Mouse (Mus musculus) gastrocnemius, adult 18-20 months (tissue): ENCODE measurements around the gene Rreb1. TPM values are rescaled to one million over a fixed set of nuclear protein-coding genes. Genes with fewer than 3 reads are reported as not detected.
"Not testable (repeated sequence)": the region's sequence is repeated elsewhere in the genome, so short reads cannot be mapped to it uniquely, and the experiment has no call there.

Experiments used
- DNase-seq: peaks from one replicate; pipeline ENCODE4 v3.0.0; 2021; ENCODE audit warnings: low spot score
- total RNA-seq, 2 experiments: library from RNA; stranded (reverse); gene quantifications; 2 replicates each; pipeline ENCODE4 v1.2.3; 2021

The Rreb1 gene
- total RNA-seq, 2 experiments from 2014 or later: 25.9 to 32.7 TPM

- DNase-seq: peak; percentile 59
These were observed 48.2 kb downstream of the Rreb1 start for GRCm38 (mm10) chr13:37826281-37826993.

- no peak for DNase-seq
These were observed 48.7 kb downstream of the Rreb1 start for GRCm38 (mm10) chr13:37826994-37827262.

GRCm38 (mm10) chr13:37827263-37827995 is 49.2 kb downstream of the Rreb1 start:
- peak; percentile 53 for DNase-seq

DNA sequence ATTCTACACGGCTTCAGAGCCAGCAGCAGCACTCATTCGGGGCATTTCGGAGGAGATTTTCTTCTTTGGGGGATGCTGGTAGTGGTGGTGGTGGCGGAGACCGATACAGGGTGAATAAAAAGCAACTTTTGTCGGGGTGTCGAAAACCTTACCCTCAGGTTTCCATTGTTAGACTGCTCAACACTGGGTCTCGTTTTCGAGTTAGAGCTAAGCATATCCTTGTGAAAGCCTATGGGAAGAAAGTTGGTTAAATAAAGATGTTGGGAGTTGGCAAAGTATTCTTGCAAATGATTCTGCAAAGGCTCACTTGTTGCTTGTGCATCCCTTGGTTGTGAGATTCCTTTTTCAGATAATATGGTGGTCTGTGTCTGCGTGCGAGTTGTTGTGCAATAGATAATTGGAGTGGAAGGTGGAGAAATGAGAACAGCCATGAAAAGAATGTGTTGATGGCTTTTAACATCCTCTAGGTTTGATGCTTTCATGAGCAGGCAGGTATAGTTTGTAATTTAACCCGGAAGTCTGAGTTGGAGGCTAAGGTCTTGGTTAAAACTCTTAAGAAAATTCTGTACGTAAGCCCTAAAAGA is 49.9 kb downstream of the Rreb1 start:
- DNase-seq: no peak

DNA sequence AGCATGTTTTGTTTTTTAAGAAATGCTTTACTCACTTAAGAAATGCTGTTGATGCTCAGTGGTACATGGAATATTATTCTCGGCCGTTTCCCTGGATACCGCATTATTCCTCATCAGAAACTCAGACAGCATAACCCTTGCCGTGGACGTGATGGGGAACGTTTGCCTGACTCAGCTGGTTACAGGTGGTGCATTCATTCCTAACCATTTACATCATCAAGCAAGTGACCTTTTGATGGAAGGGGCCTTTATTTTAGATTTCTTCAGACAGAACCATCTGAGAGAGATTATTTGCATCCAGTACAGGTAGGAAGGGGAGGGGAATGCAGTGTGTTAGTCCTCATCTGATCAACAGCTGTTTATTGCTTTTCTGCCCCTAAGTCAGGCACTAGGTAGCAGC is 50.7 kb downstream of the Rreb1 start:
- DNase-seq: no peak

- DNase-seq: no peak
These were observed 52.1 kb downstream of the Rreb1 start for GRCm38 (mm10) chr13:37830256-37830655.

- DNase-seq: no peak
These were observed 52.7 kb downstream of the Rreb1 start for GRCm38 (mm10) chr13:37830874-37831311.

DNA sequence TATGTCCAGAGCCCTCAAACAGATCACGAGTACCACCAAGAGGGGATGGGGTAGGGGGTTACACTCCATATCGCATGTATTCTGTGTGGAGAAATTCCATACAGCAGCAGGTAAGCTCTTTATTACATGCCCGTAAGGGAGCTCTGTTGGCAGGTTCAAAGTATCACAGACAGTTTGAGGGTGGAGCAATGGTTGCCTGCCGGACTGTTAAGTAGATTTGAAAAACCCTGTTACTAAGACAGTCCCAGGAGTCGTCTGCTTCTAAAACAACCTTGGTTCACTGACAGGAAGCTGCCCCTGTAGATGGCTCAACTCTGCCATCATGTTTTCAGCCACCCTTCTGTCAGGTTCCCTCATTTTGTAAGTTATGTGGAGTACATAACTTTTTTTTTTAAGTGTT is 54.3 kb downstream of the Rreb1 start:
- no peak for DNase-seq

DNA sequence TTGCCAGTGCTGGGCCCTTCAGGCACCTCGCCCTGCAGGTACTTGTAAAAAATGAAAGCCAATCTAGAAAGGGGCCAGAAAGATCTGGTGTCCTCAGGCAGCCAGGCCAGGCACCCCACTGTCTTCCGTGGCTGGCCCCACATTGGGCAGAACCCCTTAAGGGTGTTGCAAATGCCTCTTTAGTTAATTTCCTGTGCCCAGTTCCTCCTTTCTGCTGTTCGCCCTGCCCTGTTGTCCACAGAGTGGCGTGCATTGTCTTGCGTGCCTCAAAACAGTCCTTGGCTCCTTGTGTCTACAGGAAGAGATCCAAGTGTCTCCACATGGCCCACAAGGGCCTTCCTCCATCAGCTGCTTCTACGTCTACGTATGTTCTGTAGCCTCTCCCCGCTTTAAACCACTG is 55.3 kb downstream of the Rreb1 start:
- DNase-seq: no peak

- DNase-seq: no peak
These were observed 57.1 kb downstream of the Rreb1 start for GRCm38 (mm10) chr13:37835296-37835695.

- not testable (repeated sequence) for DNase-seq
These were observed 57.6 kb downstream of the Rreb1 start for GRCm38 (mm10) chr13:37835811-37836210.

- no peak for DNase-seq
These were observed 59.2 kb downstream of the Rreb1 start for GRCm38 (mm10) chr13:37837372-37837771.

DNA sequence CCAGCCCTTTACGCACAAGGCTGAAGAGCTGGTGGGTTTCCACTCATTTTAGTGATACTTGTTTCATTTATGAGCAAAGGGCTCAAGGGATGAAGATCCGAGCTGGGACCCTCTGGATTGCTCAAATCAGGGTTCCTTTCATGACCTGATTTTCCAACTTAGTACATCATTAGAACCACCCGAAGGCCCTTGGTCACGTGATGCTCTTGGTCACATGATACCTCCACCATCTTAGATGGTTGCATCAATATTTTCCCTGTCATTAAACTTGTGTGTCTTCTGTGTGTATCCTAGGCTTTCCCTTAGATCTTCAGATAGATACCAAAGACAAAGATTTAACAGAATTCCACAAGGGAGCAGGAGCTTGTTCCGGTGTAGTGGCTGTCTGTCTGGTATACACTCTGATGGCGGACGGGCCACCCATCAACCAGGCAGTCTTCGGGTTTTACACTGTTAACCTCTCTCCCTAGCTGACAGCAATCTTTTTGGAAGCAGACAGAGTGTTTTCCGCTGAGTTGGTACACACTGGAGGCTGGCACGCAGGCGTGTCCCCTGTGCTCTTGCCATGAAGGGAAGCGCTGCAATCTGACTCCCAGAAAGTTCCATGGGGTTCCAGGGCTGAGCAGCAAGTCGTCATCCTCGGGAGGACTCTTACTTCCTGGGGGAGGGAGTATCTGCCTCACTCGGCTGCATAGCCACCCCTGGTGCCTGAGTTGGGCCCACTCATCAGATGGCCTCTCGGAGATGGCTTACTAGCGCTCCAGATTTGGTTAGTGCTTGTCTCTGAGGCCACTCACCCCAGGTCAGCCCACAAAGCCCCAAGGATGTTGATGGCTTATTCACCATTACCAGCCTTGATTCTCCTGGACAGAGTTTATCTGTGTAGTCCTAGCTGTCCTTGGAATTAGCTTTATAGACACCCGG is 60.3 kb downstream of the Rreb1 start:
- peak; percentile 71 for DNase-seq

DNA sequence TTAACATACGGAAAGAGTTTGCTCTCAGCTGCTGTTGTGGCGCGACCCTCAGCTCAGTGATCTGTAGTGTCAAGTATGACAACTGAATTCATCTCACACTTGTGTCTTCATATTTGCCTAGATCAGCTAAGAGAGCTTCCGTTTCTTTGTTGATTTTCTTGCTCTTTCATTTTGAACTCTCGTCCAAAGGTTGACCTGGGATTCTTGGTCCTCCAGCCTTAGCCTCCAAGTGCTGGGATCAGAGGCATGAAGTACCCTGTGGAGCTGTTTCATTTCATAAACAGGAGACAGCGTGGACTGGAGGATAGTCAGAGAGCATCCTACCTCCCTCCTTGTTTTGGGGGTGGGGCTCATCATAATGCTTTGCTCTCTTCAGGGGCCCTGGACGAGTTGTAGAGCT is 65.0 kb downstream of the Rreb1 start:
- DNase-seq: no peak

GRCm38 (mm10) chr13:37843844-37844243 is 65.6 kb downstream of the Rreb1 start:
- DNase-seq: no peak

GRCm38 (mm10) chr13:37845156-37845555 is 67.0 kb downstream of the Rreb1 start:
- DNase-seq: no peak

DNA sequence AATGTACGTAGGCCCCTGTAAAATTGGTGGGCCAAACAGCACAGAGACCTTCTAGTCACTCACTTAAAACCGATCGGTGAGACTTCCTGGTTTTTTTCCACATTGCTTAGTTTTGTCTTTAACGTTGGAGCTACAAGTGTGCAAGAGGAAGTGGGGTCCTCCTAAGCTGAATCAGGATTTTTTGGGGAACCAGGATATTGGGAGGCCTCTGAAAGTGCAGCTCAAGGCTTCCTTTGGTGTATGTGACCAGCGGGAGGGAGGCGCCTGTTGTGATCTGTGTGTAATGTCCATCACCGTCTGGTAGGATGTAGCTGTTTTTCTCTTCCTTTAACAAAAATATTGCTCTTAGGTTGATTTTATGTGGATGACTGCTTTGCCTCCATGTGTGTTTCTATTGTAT is 67.4 kb downstream of the Rreb1 start:
- no peak for DNase-seq

- no peak for DNase-seq
These were observed 68.3 kb downstream of the Rreb1 start for GRCm38 (mm10) chr13:37846507-37846906.

- DNase-seq: no peak
These were observed 68.9 kb downstream of the Rreb1 start for GRCm38 (mm10) chr13:37846962-37847570.

DNA sequence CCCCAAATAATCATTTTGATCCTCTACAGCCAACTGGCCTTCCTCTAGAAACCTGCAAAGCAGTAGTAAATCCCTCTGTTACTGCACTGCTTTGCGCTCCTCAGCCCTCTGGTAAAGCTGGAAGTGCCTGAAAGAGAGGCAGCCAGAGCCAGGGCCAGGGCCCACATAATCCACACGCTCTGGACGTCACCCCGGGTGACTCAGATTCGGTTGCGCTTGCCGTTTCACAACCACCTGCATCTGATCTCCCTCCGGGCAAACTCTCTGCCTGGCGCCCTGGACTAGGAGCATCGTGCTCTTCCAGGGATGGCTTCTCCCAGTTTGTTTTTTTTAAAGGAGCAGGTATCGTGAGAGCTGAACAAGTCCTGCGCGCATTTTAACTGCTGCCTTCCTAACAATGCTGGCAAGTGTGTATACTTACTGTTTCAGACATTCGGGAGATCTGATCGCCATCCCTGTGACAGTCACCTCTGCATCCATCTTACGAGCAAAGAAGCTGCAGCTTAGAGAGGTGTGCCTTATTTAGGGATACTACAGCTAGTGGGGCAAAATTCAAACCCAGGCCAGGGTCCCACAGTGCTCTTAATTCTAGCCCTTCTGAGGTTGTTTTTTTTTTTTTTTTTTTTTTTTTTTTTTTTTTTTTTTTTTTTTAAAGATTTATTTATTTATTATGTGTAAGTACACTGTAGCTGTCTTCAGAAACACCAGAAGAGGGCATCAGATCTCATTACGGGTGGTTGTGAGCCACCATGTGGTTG is 69.6 kb downstream of the Rreb1 start:
- DNase-seq: peak; percentile 90

DNA sequence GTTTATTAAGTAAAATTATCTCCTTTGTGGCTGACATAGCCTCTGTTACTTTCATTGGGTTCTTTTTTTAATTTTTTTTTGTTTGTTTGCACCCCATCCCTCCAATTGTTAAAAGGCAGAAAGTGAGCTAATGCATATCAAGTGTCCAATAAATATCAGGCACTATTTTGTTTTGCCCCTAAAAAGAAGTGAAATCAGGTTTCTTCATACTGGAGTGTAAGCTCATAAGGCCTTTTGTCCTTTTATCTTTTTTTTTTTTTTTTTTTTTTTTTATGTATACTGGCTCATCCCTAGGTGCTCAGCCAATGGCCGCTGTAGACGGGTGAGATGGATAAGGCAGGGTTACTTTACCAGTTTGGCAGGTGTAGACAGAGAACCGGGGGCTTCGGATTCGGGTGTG is 70.2 kb downstream of the Rreb1 start:
- no peak for DNase-seq
